Mouse (Mus musculus) MEL (cell line): ENCODE results near the gene Gk5. TPM values are rescaled to one million over a fixed set of nuclear protein-coding genes. Genes with fewer than 3 reads are reported as not detected.

ENCODE experiments used
- DNase-seq: peaks from one replicate; pipeline ENCODE4 v3.0.0; 2011; ENCODE audit warnings: low read depth, low spot score
- H3K27ac ChIP-seq: 2 replicates; pipeline ENCODE4 v1.5.1; 2012; ENCODE audit warnings: low read depth, mild to moderate bottlenecking, control low read depth, low read length, moderate library complexity; ENCODE audit not compliant: control insufficient read depth
- H3K27me3 ChIP-seq, 2 experiments: fragments of 150-350 bp in 1 of 2; sonication (generic) in 1 of 2; 2 replicates each; pipeline ENCODE4 v1.6.1; 2012; ENCODE audit warnings: low read length in 2 of 2, mild to moderate bottlenecking in 2 of 2, improper control_type of control experiment in 1 of 2, moderate library complexity in 1 of 2; ENCODE audit not compliant: insufficient read depth in 2 of 2, control insufficient read depth in 1 of 2
- H3K36me3 ChIP-seq, 2 experiments: 2 replicates each; pipeline ENCODE4 v1.6.1; 2012 to 2014; ENCODE audit warnings: low read length in 2 of 2, improper control_type of control experiment in 1 of 2, inconsistent platforms in 1 of 2, mild to moderate bottlenecking in 1 of 2; ENCODE audit not compliant: insufficient read depth in 2 of 2, control insufficient read depth in 1 of 2
- H3K4me1 ChIP-seq, 2 experiments: fragments of 150-350 bp in 1 of 2; sonication (generic) in 1 of 2; 2 replicates each; pipeline ENCODE4 v1.6.1; 2012; ENCODE audit warnings: low read length in 2 of 2, improper control_type of control experiment in 1 of 2, mild to moderate bottlenecking in 1 of 2; ENCODE audit not compliant: insufficient read depth in 2 of 2, control insufficient read depth in 1 of 2
- H3K4me3 ChIP-seq, 2 experiments: fragments of 150-350 bp in 1 of 2; sonication (generic) in 1 of 2; 2 replicates each; pipeline ENCODE4 v1.5.1; 2012; ENCODE audit warnings: low read depth in 2 of 2, low read length in 2 of 2, mild to moderate bottlenecking in 2 of 2, moderate library complexity in 2 of 2, control low read depth in 1 of 2, improper control_type of control experiment in 1 of 2; ENCODE audit not compliant: control insufficient read depth in 1 of 2, insufficient read depth in 1 of 2
- H3K79me2 ChIP-seq: 2 replicates; pipeline ENCODE4 v1.6.1; 2012; ENCODE audit warnings: mild to moderate bottlenecking, low read length, moderate library complexity; ENCODE audit not compliant: control insufficient read depth, poor library complexity, insufficient read depth
- H3K9ac ChIP-seq: 2 replicates; pipeline ENCODE4 v1.6.1; 2012; ENCODE audit warnings: low read depth, mild to moderate bottlenecking, control low read depth, low read length, moderate library complexity; ENCODE audit not compliant: control insufficient read depth, poor library complexity, severe bottlenecking
- H3K9me3 ChIP-seq: fragments of 150-350 bp; sonication (generic); replicated peaks from 2 replicates; pipeline ENCODE4 v1.6.1; 2012; ENCODE audit warnings: mild to moderate bottlenecking, low read length, improper control_type of control experiment, moderate library complexity; ENCODE audit not compliant: insufficient read depth
- CHD2 ChIP-seq: IDR thresholded peaks from 2 replicates; pipeline ENCODE4 v1.6.1; 2011; ENCODE audit warnings: low read length, improper control_type of control experiment
- E2F4 ChIP-seq: IDR thresholded peaks from 2 replicates; pipeline ENCODE4 v1.6.1; 2011; ENCODE audit warnings: low read depth, low read length, improper control_type of control experiment, borderline replicate concordance
- ELF1 ChIP-seq: IDR thresholded peaks from 2 replicates; pipeline ENCODE4 v1.6.1; 2014; ENCODE audit warnings: low read depth, mild to moderate bottlenecking, inconsistent platforms, low read length, improper control_type of control experiment, moderate library complexity
- EP300 ChIP-seq, 2 experiments: IDR thresholded peaks; 2 replicates each; pipeline ENCODE4 v1.6.1; 2011; ENCODE audit warnings: improper control_type of control experiment in 2 of 2, low read length in 2 of 2, low read depth in 1 of 2, mild to moderate bottlenecking in 1 of 2
- HCFC1 ChIP-seq: IDR thresholded peaks from 2 replicates; pipeline ENCODE4 v1.6.1; 2012; ENCODE audit warnings: low read depth, mild to moderate bottlenecking, inconsistent platforms, low read length, improper control_type of control experiment, moderate library complexity
- KAT2A ChIP-seq: conservative IDR thresholded peaks from 2 replicates; pipeline ENCODE4 v1.6.1; 2012; ENCODE audit warnings: low read depth, low read length, improper control_type of control experiment, inconsistent platforms
- MAFK ChIP-seq: IDR thresholded peaks from 2 replicates; pipeline ENCODE4 v1.6.1; 2011; ENCODE audit warnings: low read depth, mild to moderate bottlenecking, low read length, improper control_type of control experiment, borderline replicate concordance
- MXI1 ChIP-seq: IDR thresholded peaks from 2 replicates; pipeline ENCODE4 v1.6.1; 2011; ENCODE audit warnings: mild to moderate bottlenecking, low read depth, low read length, improper control_type of control experiment
- NRF1 ChIP-seq: IDR thresholded peaks from 2 replicates; pipeline ENCODE4 v1.6.1; 2014; ENCODE audit warnings: low read depth, mild to moderate bottlenecking, inconsistent platforms, low read length, improper control_type of control experiment, moderate library complexity; ENCODE audit not compliant: poor library complexity, insufficient read depth, severe bottlenecking
- POLR2A ChIP-seq, 2 experiments: IDR thresholded peaks; 2 replicates each; pipeline ENCODE4 v1.6.1; 2011 to 2012; ENCODE audit warnings: low read length in 2 of 2, mild to moderate bottlenecking in 2 of 2, control low read depth in 1 of 2, improper control_type of control experiment in 1 of 2, low read depth in 1 of 2, moderate library complexity in 1 of 2; ENCODE audit not compliant: control insufficient read depth in 1 of 2, insufficient read depth in 1 of 2, poor library complexity in 1 of 2
- POLR2AphosphoS5 ChIP-seq: IDR thresholded peaks from 2 replicates; pipeline ENCODE4 v1.6.1; 2012; ENCODE audit warnings: low read depth, borderline replicate concordance, mild to moderate bottlenecking, inconsistent platforms, low read length, moderate library complexity, mixed read lengths
- TAL1 ChIP-seq: IDR thresholded peaks from 2 replicates; pipeline ENCODE4 v1.6.1; 2012; ENCODE audit warnings: mild to moderate bottlenecking, inconsistent platforms, low read length, moderate library complexity, mixed read lengths
- UBTF ChIP-seq: IDR thresholded peaks from 2 replicates; pipeline ENCODE4 v1.6.1; 2012; ENCODE audit warnings: low read depth, mild to moderate bottlenecking, inconsistent platforms, low read length, improper control_type of control experiment, moderate library complexity, borderline replicate concordance; ENCODE audit not compliant: insufficient read depth
- USF1 ChIP-seq: IDR thresholded peaks from 2 replicates; pipeline ENCODE4 v1.6.1; 2014; ENCODE audit warnings: low read depth, mild to moderate bottlenecking, inconsistent platforms, low read length, improper control_type of control experiment, moderate library complexity
- USF2 ChIP-seq, 2 experiments: IDR thresholded peaks; 2 replicates each; pipeline ENCODE4 v1.6.1; 2011 to 2012; ENCODE audit warnings: improper control_type of control experiment in 2 of 2, low read length in 2 of 2, borderline replicate concordance in 1 of 2, inconsistent platforms in 1 of 2, low read depth in 1 of 2, mild to moderate bottlenecking in 1 of 2; ENCODE audit not compliant: insufficient read depth in 1 of 2
- ZNF384 ChIP-seq: IDR thresholded peaks from 2 replicates; pipeline ENCODE4 v1.6.1; 2012; ENCODE audit warnings: low read depth, mild to moderate bottlenecking, inconsistent platforms, low read length, improper control_type of control experiment
- polyA plus RNA-seq, 2 experiments: library from polyadenylated mRNA; stranded (reverse) in 1 of 2; unstranded in 1 of 2; fragments of >175 nt in 1 of 2; fragments of >200 nt in 1 of 2; gene quantifications; 2 replicates each; pipeline versions ENCODE4 v1.2.1 to v1.2.4; 2012; ENCODE audit warnings: low replicate concordance in 2 of 2, low read depth in 1 of 2; ENCODE audit not compliant: insufficient read length in 2 of 2, insufficient read depth in 1 of 2, missing spikeins in 1 of 2
- total RNA-seq: library from RNA; depleted of rRNA; stranded (reverse); fragments of 300-350 nt; gene quantifications from 2 replicates; pipeline ENCODE4 v1.2.3, GENCODE M21; 2012

Gk5 gene
- total and polyA plus RNA-seq, 3 experiments, result 4.0 to 6.2 TPM; not detected in 1

DNA sequence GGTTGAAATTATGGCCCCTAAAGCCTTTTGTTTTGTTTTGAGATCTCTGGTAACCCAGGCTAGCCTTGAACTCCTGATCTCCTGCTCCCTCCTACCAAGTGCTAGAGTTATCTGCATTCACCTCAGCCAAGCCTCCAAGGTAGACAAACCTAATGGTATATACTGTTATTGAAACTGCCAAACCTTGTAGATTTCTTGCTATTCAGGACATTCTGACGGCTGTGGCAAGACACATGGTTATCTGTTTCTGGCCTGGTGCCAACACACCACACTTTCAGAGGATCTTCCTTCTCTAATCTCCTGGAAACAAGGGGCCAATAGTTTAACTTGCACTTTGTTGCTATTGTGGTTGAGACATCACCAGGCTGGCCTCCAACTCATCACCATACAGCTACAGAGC lies 24.0 kb upstream of the Gk5 start (continued):
- TF ChIP-seq CHD2, result no peak
- TF ChIP-seq, all 39 proteins: peak for 12

- H3K27ac ChIP-seq, result no peak overlapping the region
Measured at GRCm38 (mm10) chr9:96102846-96103245, 16.3 kb upstream of the Gk5 start.

GRCm38 (mm10) chr9:96112879-96113361 lies 6.2 kb upstream of the Gk5 start:
- no peaks in the 10 kb centered on the region for H3K4me1 ChIP-seq
- no peak overlapping the region for H3K9ac ChIP-seq
- H3K27ac ChIP-seq, result no peak overlapping the region
- no peak for TF ChIP-seq USF2 (IDR thresholded peaks at IDR 0.05; ENCODE audit: borderline replicate concordance in 1 of 2, insufficient read depth in 1 of 2, low read depth in 1 of 2, low read length in 2 of 2)
- TF ChIP-seq POLR2AphosphoS5, result no peak
- TF ChIP-seq USF1, result no peak
- TF ChIP-seq MXI1, result no peak
- TF ChIP-seq KAT2A, result no peak
- TF ChIP-seq CHD2, result no peak
- no peak for TF ChIP-seq EP300 (IDR thresholded peaks at IDR 0.05; ENCODE audit: low read depth in 1 of 2, low read length in 2 of 2)
- no peak for TF ChIP-seq MAFK
- no peak for TF ChIP-seq NRF1
- no peak for TF ChIP-seq POLR2A (IDR thresholded peaks at IDR 0.05; ENCODE audit: control insufficient read depth in 1 of 2, insufficient read depth in 1 of 2, low read depth in 1 of 2, low read length in 2 of 2, poor library complexity in 1 of 2)
- TF ChIP-seq TAL1, result no peak
- TF ChIP-seq E2F4, result no peak
- no peak overlapping the region for H3K4me3 ChIP-seq
- H3K9me3 ChIP-seq, result no peaks in the 10 kb centered on the region
- no peak for DNase-seq
- H3K27me3 ChIP-seq, result no peaks in the 10 kb centered on the region
- no peaks in the 10 kb centered on the region for H3K36me3 ChIP-seq
- no peaks in the 10 kb centered on the region for H3K79me2 ChIP-seq

More at GRCm38 (mm10) chr9:96102846-96103245, 16.3 kb upstream of the Gk5 start:
- TF ChIP-seq ZNF384, result no peak
- TF ChIP-seq TAL1, result no peak
- no peak for TF ChIP-seq UBTF
- TF ChIP-seq ELF1, result no peak
- TF ChIP-seq HCFC1, result no peak
- Histone ChIP-seq H3K79me2 (no peaks in the 10 kb centered on the region), H3K4me1 (no peaks in the 10 kb centered on the region), H3K9me3 (no peaks in the 10 kb centered on the region), H3K4me3 (no peak overlapping the region), H3K27me3 (no peaks in the 10 kb centered on the region), H3K9ac (no peak overlapping the region), H3K36me3 (no peaks in the 10 kb centered on the region)
- DNase-seq, result no peak
